Mouse (Mus musculus) lung, embryonic 14.5 days (tissue): ENCODE data around the gene Efemp2. TPM values are rescaled to one million over a fixed set of nuclear protein-coding genes. Genes with fewer than 3 reads are reported as not detected.

Source experiments
- ATAC-seq: fragments of 200-750 bp; cut with Nextera tagmentation; 2 replicates; pipeline ENCODE4 v1.8.0; 2017; ENCODE audit warnings: mild to moderate bottlenecking, moderate TSS enrichment, moderate library complexity; ENCODE audit not compliant: insufficient read depth
- DNase-seq: peaks from one replicate; pipeline ENCODE4 v3.0.0-alpha.2; 2015
- H3K27ac ChIP-seq: fragments of 300-500 bp; sonication (generic); 2 replicates; pipeline ENCODE4 v1.5.1; 2014; ENCODE audit warnings: low read depth, mild to moderate bottlenecking, moderate library complexity
- H3K27me3 ChIP-seq: fragments of 300-500 bp; sonication (generic); 2 replicates; pipeline ENCODE4 v1.6.1; 2014; ENCODE audit warnings: low read length, control low read depth; ENCODE audit not compliant: insufficient read depth
- H3K36me3 ChIP-seq: fragments of 300-500 bp; sonication (generic); 2 replicates; pipeline ENCODE4 v1.6.1; 2014; ENCODE audit warnings: control low read depth; ENCODE audit not compliant: insufficient read depth
- H3K4me1 ChIP-seq: fragments of 300-500 bp; sonication (generic); 2 replicates; pipeline ENCODE4 v1.6.1; 2014; ENCODE audit warnings: antibody characterized with exemption, control low read depth; ENCODE audit not compliant: insufficient read depth
- H3K4me2 ChIP-seq: fragments of 300-500 bp; sonication (generic); 2 replicates; pipeline ENCODE4 v1.6.1; 2014; ENCODE audit warnings: mild to moderate bottlenecking
- H3K4me3 ChIP-seq: fragments of 300-500 bp; sonication (generic); 2 replicates; pipeline ENCODE4 v1.5.1; 2014; ENCODE audit warnings: low read depth, low read length
- H3K9ac ChIP-seq: fragments of 300-500 bp; sonication (generic); 2 replicates; pipeline ENCODE4 v1.6.1; 2014
- H3K9me3 ChIP-seq: fragments of 300-500 bp; sonication (generic); 2 replicates; pipeline ENCODE4 v1.6.1; 2016; ENCODE audit warnings: low read depth, low read length, control low read depth
- CTCF ChIP-seq: IDR thresholded peaks from 2 replicates; pipeline ENCODE4 v1.5.1; 2016; ENCODE audit warnings: antibody characterized with exemption, low read depth
- WGBS: fragments of 180-500 bp; shearing (Covaris S2); extraction: QIAGEN DNeasy Blood & Tissue Kit; methylation state at CpG from one replicate; pipeline ENCODE4 v1.1.7; 2014; 5-methylcytosine and 5-hydroxymethylcytosine counted together
- polyA plus RNA-seq: library from polyadenylated mRNA; unstranded; fragments of >200 nt; fragmentation: Nextera tagmentation; extraction: Ambion mirVana; gene quantifications from 2 replicates; pipeline ENCODE4 v1.2.1, GENCODE M21; 2014

Efemp2 gene
- polyA plus RNA-seq, 1 experiment from 2014 or later: 192 TPM

GRCm38 (mm10) chr19:5480016-5480415 lies 6.3 kb downstream of the Efemp2 start:
- Histone ChIP-seq H3K4me3 (no peak overlapping the region), H3K27me3 (no peaks in the 10 kb centered on the region), H3K4me1 (peaks cover 7% of the 10 kb centered on the region; the same call in 1 of the 2 replicates), H3K36me3 (peaks cover 83% of the 10 kb centered on the region), H3K4me2 (no peak overlapping the region), H3K9me3 (no peaks in the 10 kb centered on the region), H3K27ac (no peak overlapping the region), H3K9ac (no peak overlapping the region)
- DNase-seq: no peak
- no peak for ATAC-seq
- WGBS: 87% methylated on average over 10 of the region's 10 CpGs
- no peak for TF ChIP-seq CTCF

DNA sequence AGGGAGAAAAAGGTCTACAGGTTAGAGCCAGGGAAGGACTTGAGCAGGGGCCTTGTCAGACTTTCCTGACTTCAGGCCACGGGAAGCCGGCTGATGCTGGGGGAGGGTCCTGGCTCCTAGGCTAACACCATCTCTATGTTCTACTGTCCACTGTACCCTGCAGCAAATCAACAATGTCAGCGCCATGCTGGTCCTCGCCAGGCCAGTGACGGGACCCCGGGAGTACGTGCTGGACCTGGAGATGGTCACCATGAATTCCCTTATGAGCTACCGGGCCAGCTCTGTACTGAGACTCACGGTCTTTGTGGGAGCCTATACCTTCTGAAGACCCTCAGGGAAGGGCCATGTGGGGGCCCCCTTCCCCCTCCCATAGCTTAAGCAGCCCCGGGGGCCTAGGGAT lies 7.6 kb downstream of the Efemp2 start:
- no peaks in the 10 kb centered on the region for H3K27me3 ChIP-seq
- H3K4me2 ChIP-seq: no peak overlapping the region
- no peak overlapping the region for H3K9ac ChIP-seq
- no peak overlapping the region for H3K27ac ChIP-seq
- no peak for DNase-seq
- 0 out of 2 replicates have a peak, but pooled peaks cover 6% of the 10 kb centered on the region for H3K4me1 ChIP-seq
- no peaks in the 10 kb centered on the region for H3K9me3 ChIP-seq
- ATAC-seq: no peak
- TF ChIP-seq CTCF: no peak
- H3K4me3 ChIP-seq: no peak overlapping the region
- peaks cover 90% of the 10 kb centered on the region for H3K36me3 ChIP-seq
- WGBS: 88% methylated on average over 10 of the region's 10 CpGs

GRCm38 (mm10) chr19:5483386-5484359 lies 9.9 kb downstream of the Efemp2 start:
- H3K36me3 ChIP-seq: peaks cover 71% of the 10 kb centered on the region
- TF ChIP-seq CTCF: no peak
- ATAC-seq (no peak), DNase-seq (no peak)
- 91% methylated on average over 19 of the region's 19 CpGs for WGBS
- H3K27ac ChIP-seq: no peak overlapping the region
- H3K9ac ChIP-seq: no peak overlapping the region
- no peak overlapping the region for H3K4me3 ChIP-seq
- H3K4me2 ChIP-seq: no peak overlapping the region
- peaks cover 7% of the 10 kb centered on the region; the same call in 1 of the 2 replicates for H3K4me1 ChIP-seq
- no peaks in the 10 kb centered on the region for H3K9me3 ChIP-seq
- H3K27me3 ChIP-seq: no peaks in the 10 kb centered on the region

DNA sequence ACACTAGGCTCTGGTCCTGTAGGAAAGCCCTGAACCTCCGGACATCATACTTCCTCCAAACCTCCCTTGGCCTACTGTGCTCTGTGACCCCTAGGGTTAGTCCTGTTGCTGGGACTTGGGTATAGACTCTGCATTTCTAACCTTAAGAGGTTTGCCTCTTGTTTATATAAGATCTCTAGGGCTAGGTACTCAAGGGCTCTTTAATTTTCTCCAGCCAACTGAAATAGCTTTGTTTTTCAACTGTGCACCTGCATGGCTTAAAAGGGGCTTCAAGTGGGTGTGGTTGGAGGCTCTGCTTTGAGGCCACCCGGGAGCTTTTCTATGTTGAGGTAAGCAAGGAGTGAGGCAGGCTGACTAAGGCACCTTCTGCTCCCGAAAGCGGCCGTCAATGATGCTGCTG lies 10.7 kb downstream of the Efemp2 start:
- H3K4me2 ChIP-seq: no peak overlapping the region
- H3K9me3 ChIP-seq: no peaks in the 10 kb centered on the region
- WGBS: 72% methylated on average over 5 of the region's 5 CpGs
- no peak overlapping the region for H3K4me3 ChIP-seq
- DNase-seq (no peak), ATAC-seq (no peak)
- H3K27ac ChIP-seq: 0 out of 2 replicates have a peak overlapping the region, but pooled peaks have one; percentile 45
- H3K9ac ChIP-seq: no peak overlapping the region
- TF ChIP-seq CTCF: no peak
- peaks cover 63% of the 10 kb centered on the region for H3K36me3 ChIP-seq
- H3K4me1 ChIP-seq: peaks cover 7% of the 10 kb centered on the region; the same call in 1 of the 2 replicates
- no peaks in the 10 kb centered on the region for H3K27me3 ChIP-seq

- H3K4me3 ChIP-seq: no peak overlapping the region
- peaks cover 55% of the 10 kb centered on the region for H3K36me3 ChIP-seq
- no peak overlapping the region for H3K9ac ChIP-seq
- H3K9me3 ChIP-seq: no peaks in the 10 kb centered on the region
- peaks cover 7% of the 10 kb centered on the region; the same call in 1 of the 2 replicates for H3K4me1 ChIP-seq
- no peaks in the 10 kb centered on the region for H3K27me3 ChIP-seq
- H3K27ac ChIP-seq: 0 out of 2 replicates have a peak overlapping the region, but pooled peaks have one; percentile 45
- 76% methylated on average over 8 of the region's 8 CpGs for WGBS
- no peak for TF ChIP-seq CTCF
- DNase-seq (no peak), ATAC-seq (no peak)
- H3K4me2 ChIP-seq: no peak overlapping the region
These were observed 11.6 kb downstream of the Efemp2 start for GRCm38 (mm10) chr19:5485371-5485770.

DNA sequence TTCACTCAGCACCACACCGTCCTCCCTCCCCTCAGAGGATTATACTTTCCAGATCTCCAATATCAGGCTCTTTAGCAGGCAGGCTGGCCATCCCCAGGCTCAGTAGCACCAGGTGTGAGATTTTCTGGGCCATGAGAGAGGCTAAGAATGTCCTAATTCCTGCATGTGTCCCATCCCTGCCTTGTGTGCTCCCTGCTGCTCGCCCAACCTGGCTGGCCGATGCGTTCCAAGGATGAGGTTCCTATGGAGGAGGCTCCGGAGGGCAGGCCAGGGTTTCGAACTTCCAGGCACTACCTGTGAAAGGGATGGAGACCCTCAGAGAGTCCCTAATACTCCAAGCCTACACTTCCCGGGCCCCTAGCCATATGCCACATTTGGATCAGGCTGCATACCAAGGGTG lies 12.1 kb downstream of the Efemp2 start:
- Histone ChIP-seq H3K9me3 (no peaks in the 10 kb centered on the region), H3K27ac (peak overlapping the region; percentile 18; the same call in 1 of the 2 replicates), H3K9ac (no peak overlapping the region), H3K36me3 (peaks cover 51% of the 10 kb centered on the region), H3K4me1 (peaks cover 7% of the 10 kb centered on the region; the same call in 1 of the 2 replicates), H3K4me3 (no peak overlapping the region), H3K4me2 (no peak overlapping the region; the same call in 1 of the 2 replicates), H3K27me3 (no peaks in the 10 kb centered on the region)
- DNase-seq: no peak
- no peak for ATAC-seq
- TF ChIP-seq CTCF: no peak
- 92% methylated on average over 7 of the region's 7 CpGs for WGBS

DNA sequence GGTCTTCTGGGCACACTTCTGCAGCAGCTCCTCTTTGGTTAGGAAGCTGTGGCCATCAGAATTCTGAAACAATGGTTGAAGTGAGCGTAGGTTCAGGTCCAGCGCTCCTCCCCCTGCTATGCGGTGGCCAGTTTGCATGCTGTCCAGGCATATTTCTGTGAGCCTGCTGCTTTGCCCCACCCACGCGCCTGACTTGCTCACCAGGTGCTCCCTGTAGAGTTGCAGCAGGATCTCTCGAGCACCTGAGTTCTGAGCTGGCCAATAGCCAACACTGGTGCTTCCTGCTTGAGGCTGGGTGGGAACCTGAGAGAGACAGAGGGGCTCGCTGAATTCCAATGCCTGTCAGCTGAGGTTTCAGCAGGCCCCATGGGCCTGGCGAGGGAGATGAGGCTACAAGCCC lies 12.5 kb downstream of the Efemp2 start:
- DNase-seq (peak; percentile 68), ATAC-seq (no peak)
- no peak for TF ChIP-seq CTCF
- H3K4me2 ChIP-seq: peak overlapping the region; percentile 87
- no peaks in the 10 kb centered on the region for H3K9me3 ChIP-seq
- H3K36me3 ChIP-seq: peaks cover 48% of the 10 kb centered on the region
- H3K4me1 ChIP-seq: peaks cover 7% of the 10 kb centered on the region; the same call in 1 of the 2 replicates
- H3K9ac ChIP-seq: no peak overlapping the region
- 66% methylated on average over 8 of the region's 8 CpGs for WGBS
- no peak overlapping the region for H3K4me3 ChIP-seq
- H3K27ac ChIP-seq: peak overlapping the region; percentile 18; the same call in 1 of the 2 replicates
- H3K27me3 ChIP-seq: no peaks in the 10 kb centered on the region
